Mouse (Mus musculus) neutrophil, adult 5-6 weeks (primary cell): ENCODE results near the gene Frmpd4. TPM values are rescaled to one million over a fixed set of nuclear protein-coding genes. Genes with fewer than 3 reads are reported as not detected.

ENCODE experiments used
- ATAC-seq: fragments of 151-379, 151-347 bp; 2 replicates; pipeline ENCODE4 v1.8.0; 2017; ENCODE audit warnings: mild to moderate bottlenecking, moderate TSS enrichment; ENCODE audit not compliant: insufficient number of reproducible peaks, poor library complexity, low FRiP score, severe bottlenecking; ENCODE audit errors: extremely low read depth
- total RNA-seq: library from RNA; stranded (forward); fragments of 200-1000 nt; gene quantifications from 2 replicates; pipeline ENCODE4 v1.2.3, GENCODE M21; 2017

The Frmpd4 gene
- total RNA-seq, 1 experiment from 2014 or later, result not detected

- ATAC-seq, result no peak
These were observed 857.5 kb downstream of the Frmpd4 start for GRCm38 (mm10) chrX:167719564-167719981.

- ATAC-seq, result no peak
These were observed 857.9 kb downstream of the Frmpd4 start for GRCm38 (mm10) chrX:167719092-167719491.

GRCm38 (mm10) chrX:167654806-167655495 is 922.1 kb downstream of the Frmpd4 start:
- ATAC-seq, result no peak

- no peak for ATAC-seq
These were observed 922.8 kb downstream of the Frmpd4 start for GRCm38 (mm10) chrX:167654249-167654648.

GRCm38 (mm10) chrX:167597639-167598217 is 979.3 kb downstream of the Frmpd4 start:
- ATAC-seq, result no peak

GRCm38 (mm10) chrX:167552827-167553226 is 1024.2 kb downstream of the Frmpd4 start:
- ATAC-seq, result no peak

- no peak for ATAC-seq
These were observed 1053.9 kb downstream of the Frmpd4 start for GRCm38 (mm10) chrX:167523151-167523550.

- ATAC-seq, result no peak
These were observed 1054.5 kb downstream of the Frmpd4 start for GRCm38 (mm10) chrX:167522528-167522927.

- ATAC-seq, result no peak
These were observed 1058.6 kb downstream of the Frmpd4 start for GRCm38 (mm10) chrX:167518440-167518839.

- ATAC-seq, result peak; percentile 53; the same call in 1 of the 2 replicates
These were observed 1079.3 kb downstream of the Frmpd4 start for GRCm38 (mm10) chrX:167497780-167498179.

- ATAC-seq, result no peak
These were observed 1084.8 kb downstream of the Frmpd4 start for GRCm38 (mm10) chrX:167492265-167492664.

GRCm38 (mm10) chrX:167491589-167492207 is 1085.3 kb downstream of the Frmpd4 start:
- no peak for ATAC-seq

- no peak for ATAC-seq
These were observed 1093.4 kb downstream of the Frmpd4 start for GRCm38 (mm10) chrX:167483409-167484177.

- no peak for ATAC-seq
These were observed 1099.4 kb downstream of the Frmpd4 start for GRCm38 (mm10) chrX:167477636-167478035.

GRCm38 (mm10) chrX:167434883-167435282 is 1142.1 kb downstream of the Frmpd4 start:
- no peak for ATAC-seq

- ATAC-seq, result no peak
These were observed 1143.1 kb downstream of the Frmpd4 start for GRCm38 (mm10) chrX:167433950-167434349.
